Mouse (Mus musculus) c-Kit-positive CD71-positive TER-119-positive erythroid progenitor cells, embryonic 14.5 days (primary cell): ENCODE results near the gene Retreg2.

ENCODE experiments used
- DNase-seq: peaks from one replicate; pipeline ENCODE4 v3.0.0-alpha.2; 2013; ENCODE audit warnings: low spot score

Retreg2 gene

GRCm38 (mm10) chr1:75168472-75169464 lies 26.2 kb downstream of the Retreg2 start, which contains the start of gene Zfand2b:
Gene Zfand2b, plus strand, starts transcription at chr1:75168646.
- DNase-seq: peak; percentile 96

- peak; percentile 86 for DNase-seq
Measured at GRCm38 (mm10) chr1:75179334-75180104, 36.9 kb downstream of the Retreg2 start.

GRCm38 (mm10) chr1:75180105-75180590 lies 37.6 kb downstream of the Retreg2 start, which contains the start of gene Abcb6:
Gene Abcb6, minus strand, starts transcription at chr1:75180392.
- peak; percentile 94 for DNase-seq

- no peak for DNase-seq
Measured at GRCm38 (mm10) chr1:75180741-75181140, 38.2 kb downstream of the Retreg2 start.

GRCm38 (mm10) chr1:75181377-75181870 lies 38.8 kb downstream of the Retreg2 start:
- DNase-seq: no peak

GRCm38 (mm10) chr1:75182160-75182559 lies 39.6 kb downstream of the Retreg2 start:
- no peak for DNase-seq

- DNase-seq: no peak
Measured at GRCm38 (mm10) chr1:75185495-75185894, 42.9 kb downstream of the Retreg2 start.

GRCm38 (mm10) chr1:75187126-75187525 lies 44.5 kb downstream of the Retreg2 start:
- DNase-seq: no peak

GRCm38 (mm10) chr1:75187914-75188483 lies 45.4 kb downstream of the Retreg2 start:
- DNase-seq: no peak

- no peak for DNase-seq
Measured at GRCm38 (mm10) chr1:75190577-75190976, 48.0 kb downstream of the Retreg2 start.

- no peak for DNase-seq
Measured at GRCm38 (mm10) chr1:75191258-75191621, 48.7 kb downstream of the Retreg2 start.

- DNase-seq: peak; percentile 97
Measured at GRCm38 (mm10) chr1:75191622-75192402, 49.2 kb downstream of the Retreg2 start, which contains the start of the genes Ankzf1 and Atg9a. Gene Ankzf1, plus strand, starts transcription at chr1:75192151. Gene Atg9a, minus strand, starts transcription at chr1:75192196.

- no peak for DNase-seq
Measured at GRCm38 (mm10) chr1:75192452-75192851, 49.9 kb downstream of the Retreg2 start.
